Mouse (Mus musculus) E14TG2a.4 (cell line): Measurements from ENCODE around the gene Nav1.

Source experiments
- H3K27me3 ChIP-seq: 2 replicates; pipeline ENCODE4 v1.6.1; 2014; ENCODE audit warnings: low read length, control low read depth; ENCODE audit not compliant: insufficient read depth
- H3K36me3 ChIP-seq: 2 replicates; pipeline ENCODE4 v1.6.1; 2014; ENCODE audit warnings: low read length, control low read depth; ENCODE audit not compliant: insufficient read depth
- H3K4me1 ChIP-seq: replicated peaks from 2 replicates; pipeline ENCODE4 v1.6.1; 2014; ENCODE audit warnings: low read depth, low read length, control low read depth
- H3K4me3 ChIP-seq: replicated peaks from 2 replicates; pipeline ENCODE4 v1.5.1; 2014; ENCODE audit warnings: mild to moderate bottlenecking, low read length
- H3K9me3 ChIP-seq: 2 replicates; pipeline ENCODE4 v1.6.1; 2014; ENCODE audit warnings: low read length, control low read depth
- CTCF ChIP-seq: conservative IDR thresholded peaks from 2 replicates; pipeline ENCODE4 v1.5.1; 2014; ENCODE audit warnings: low read length
- NANOG ChIP-seq: IDR thresholded peaks from 2 replicates; pipeline ENCODE4 v1.6.1; 2014; ENCODE audit warnings: borderline replicate concordance, low read length, mixed read lengths
- POU5F1 ChIP-seq: IDR thresholded peaks from 2 replicates; pipeline ENCODE4 v1.6.1; 2014; ENCODE audit warnings: low read length, borderline replicate concordance

Nav1 gene

DNA sequence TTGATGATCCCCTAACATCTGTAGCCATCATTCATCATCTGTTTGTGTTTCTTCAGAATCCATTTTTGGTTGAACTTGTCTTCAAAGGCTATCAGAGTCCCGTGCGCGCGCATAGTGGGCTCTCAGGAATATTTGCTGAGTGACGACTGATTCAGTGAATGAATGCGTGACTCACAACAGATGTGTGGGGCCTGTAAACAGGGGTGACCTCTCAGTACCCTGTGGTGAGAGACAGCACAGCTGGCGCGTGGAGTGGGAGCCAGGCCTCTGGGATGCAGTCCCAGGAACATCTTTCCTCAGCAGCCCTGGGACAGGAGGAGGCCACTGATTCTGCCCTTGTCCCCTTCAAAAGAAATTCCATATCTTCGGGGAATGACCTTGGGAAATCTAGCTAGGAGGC lies 16.3 kb downstream of the Nav1 start:
- TF ChIP-seq POU5F1 (no peak), NANOG (no peak), CTCF (no peak)
- H3K27me3 ChIP-seq: peaks cover 13% of the 10 kb centered on the region
- H3K4me1 ChIP-seq: peaks cover 43% of the 10 kb centered on the region
- H3K36me3 ChIP-seq: no peaks in the 10 kb centered on the region
- H3K4me3 ChIP-seq: no peak overlapping the region
- H3K9me3 ChIP-seq: no peaks in the 10 kb centered on the region

- Histone ChIP-seq H3K4me1 (peaks cover 53% of the 10 kb centered on the region), H3K9me3 (no peaks in the 10 kb centered on the region), H3K4me3 (no peak overlapping the region), H3K27me3 (peaks cover 25% of the 10 kb centered on the region), H3K36me3 (no peaks in the 10 kb centered on the region)
- TF ChIP-seq POU5F1 (no peak), CTCF (no peak), NANOG (no peak)
Observed at GRCm38 (mm10) chr1:135588973-135589372, 18.1 kb downstream of the Nav1 start.

GRCm38 (mm10) chr1:135586903-135587302 lies 20.2 kb downstream of the Nav1 start:
- Histone ChIP-seq H3K27me3 (peaks cover 46% of the 10 kb centered on the region), H3K9me3 (no peaks in the 10 kb centered on the region), H3K36me3 (no peaks in the 10 kb centered on the region), H3K4me1 (peaks cover 74% of the 10 kb centered on the region), H3K4me3 (no peak overlapping the region)
- TF ChIP-seq POU5F1: no peak
- TF ChIP-seq CTCF: no peak
- no peak for TF ChIP-seq NANOG

GRCm38 (mm10) chr1:135585573-135585972 lies 21.5 kb downstream of the Nav1 start:
- Histone ChIP-seq H3K9me3 (no peaks in the 10 kb centered on the region), H3K27me3 (peaks cover 52% of the 10 kb centered on the region), H3K4me3 (peak overlapping the region; percentile 81), H3K36me3 (no peaks in the 10 kb centered on the region), H3K4me1 (peaks cover 83% of the 10 kb centered on the region)
- TF ChIP-seq CTCF (no peak), NANOG (no peak), POU5F1 (no peak)

- no peaks in the 10 kb centered on the region for H3K36me3 ChIP-seq
- H3K4me1 ChIP-seq: peaks cover 86% of the 10 kb centered on the region
- H3K4me3 ChIP-seq: peak overlapping the region; percentile 81
- peaks cover 54% of the 10 kb centered on the region for H3K27me3 ChIP-seq
- H3K9me3 ChIP-seq: no peaks in the 10 kb centered on the region
- TF ChIP-seq NANOG: no peak
- TF ChIP-seq CTCF: no peak
- no peak for TF ChIP-seq POU5F1
Observed at GRCm38 (mm10) chr1:135584587-135585541, 22.2 kb downstream of the Nav1 start.

GRCm38 (mm10) chr1:135583678-135584515 lies 23.2 kb downstream of the Nav1 start:
- H3K4me1 ChIP-seq: peaks cover 86% of the 10 kb centered on the region
- H3K36me3 ChIP-seq: no peaks in the 10 kb centered on the region
- TF ChIP-seq NANOG (no peak), POU5F1 (no peak), CTCF (no peak)
- H3K27me3 ChIP-seq: peaks cover 56% of the 10 kb centered on the region
- H3K9me3 ChIP-seq: no peaks in the 10 kb centered on the region
- H3K4me3 ChIP-seq: peak overlapping the region; percentile 81

DNA sequence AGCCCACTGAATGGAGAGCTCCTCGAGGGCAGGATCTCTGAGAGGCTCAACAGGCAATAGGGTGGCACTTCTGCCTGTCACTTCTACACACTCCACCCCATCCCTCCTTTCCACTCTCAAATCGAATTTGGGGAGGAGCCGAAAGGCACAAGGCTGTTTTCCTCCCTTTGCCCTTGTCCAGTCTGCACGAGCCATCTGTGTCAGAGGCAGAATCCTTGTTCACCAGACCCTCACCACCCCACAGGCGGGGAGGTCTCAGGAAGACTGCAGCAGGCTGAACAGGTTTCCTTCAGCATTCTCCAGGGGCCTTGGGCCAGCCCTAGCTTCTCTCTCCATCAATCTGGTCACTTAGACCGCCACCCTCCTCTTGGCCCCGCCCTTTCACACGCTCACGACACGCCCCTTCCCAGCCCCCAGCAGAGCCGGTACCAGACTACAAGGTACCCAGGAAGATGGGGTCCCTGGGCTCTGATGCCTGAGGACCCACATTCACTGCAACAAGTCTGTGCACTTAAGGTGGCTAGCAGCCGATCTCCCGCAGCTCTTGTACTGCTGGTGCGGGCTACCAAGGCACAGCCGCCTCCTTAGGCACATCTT lies 23.9 kb downstream of the Nav1 start:
- TF ChIP-seq CTCF (no peak), POU5F1 (no peak), NANOG (no peak)
- H3K27me3 ChIP-seq: peaks cover 61% of the 10 kb centered on the region

DNA sequence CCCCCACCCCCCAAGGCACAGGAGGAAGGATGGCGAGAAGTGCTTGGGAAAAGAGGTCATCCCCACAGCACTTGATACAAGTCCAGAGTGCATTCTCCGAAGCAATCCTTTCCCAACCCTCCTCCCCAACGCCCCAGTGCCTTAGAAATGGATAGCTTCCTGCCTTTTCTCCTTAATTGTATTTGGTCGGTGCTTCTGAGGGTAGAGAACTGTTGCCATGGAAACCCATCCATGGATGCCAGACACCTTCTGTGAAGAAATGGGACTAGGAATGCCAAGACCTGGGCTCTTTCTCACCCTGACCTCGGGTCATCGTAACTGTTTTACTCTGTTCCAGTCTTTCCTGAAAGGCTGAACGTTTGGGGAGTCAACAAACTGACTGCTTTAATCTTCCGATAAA lies 26.1 kb downstream of the Nav1 start:
- Histone ChIP-seq H3K4me3 (no peak overlapping the region), H3K4me1 (peaks cover 86% of the 10 kb centered on the region), H3K9me3 (no peaks in the 10 kb centered on the region), H3K27me3 (peaks cover 53% of the 10 kb centered on the region), H3K36me3 (no peaks in the 10 kb centered on the region)
- TF ChIP-seq CTCF (no peak), NANOG (no peak), POU5F1 (no peak)

More for the DNA sequence above, 23.9 kb downstream of the Nav1 start:
- H3K4me3 ChIP-seq: peak overlapping the region; percentile 81
- H3K9me3 ChIP-seq: no peaks in the 10 kb centered on the region
- no peaks in the 10 kb centered on the region for H3K36me3 ChIP-seq
- peaks cover 85% of the 10 kb centered on the region for H3K4me1 ChIP-seq
